Mouse (Mus musculus) stomach, embryonic 14.5 days (tissue): ENCODE data around the gene Lyrm4. TPM values are rescaled to one million over a fixed set of nuclear protein-coding genes. Genes with fewer than 3 reads are reported as not detected.

ENCODE experiments used
- ATAC-seq: fragments of 200-750 bp; cut with Nextera tagmentation; 2 replicates; pipeline ENCODE4 v1.8.0; 2017; ENCODE audit warnings: low read depth, moderate TSS enrichment; ENCODE audit not compliant: insufficient number of reproducible peaks, insufficient read depth, low FRiP score
- H3K27ac ChIP-seq: fragments of 300-500 bp; sonication (generic); 2 replicates; pipeline ENCODE4 v1.5.1; 2014; ENCODE audit warnings: mild to moderate bottlenecking, low read length, moderate library complexity, mixed read lengths
- H3K27me3 ChIP-seq: fragments of 300-500 bp; sonication (generic); 2 replicates; pipeline ENCODE4 v1.6.1; 2014; ENCODE audit warnings: low read length, control low read depth, mixed read lengths; ENCODE audit not compliant: control insufficient read depth, insufficient read depth
- H3K36me3 ChIP-seq: fragments of 300-500 bp; sonication (generic); 2 replicates; pipeline ENCODE4 v1.6.1; 2014; ENCODE audit warnings: mild to moderate bottlenecking, control low read depth, low read length, moderate library complexity, mixed read lengths; ENCODE audit not compliant: control insufficient read depth, insufficient read depth
- H3K4me1 ChIP-seq: fragments of 300-500 bp; sonication (generic); 2 replicates; pipeline ENCODE4 v1.6.1; 2014; ENCODE audit warnings: low read length, control low read depth, mixed read lengths; ENCODE audit not compliant: control insufficient read depth, insufficient read depth
- H3K4me2 ChIP-seq: fragments of 300-500 bp; sonication (generic); replicated peaks from 2 replicates; pipeline ENCODE4 v1.6.1; 2014; ENCODE audit warnings: low read depth, low read length, control low read depth
- H3K4me3 ChIP-seq: fragments of 300-500 bp; sonication (generic); 2 replicates; pipeline ENCODE4 v1.5.1; 2014; ENCODE audit warnings: low read depth, low read length, control low read depth
- H3K9ac ChIP-seq: fragments of 300-500 bp; sonication (generic); replicated peaks from 2 replicates; pipeline ENCODE4 v1.6.1; 2014; ENCODE audit warnings: low read depth, mild to moderate bottlenecking, control low read depth, low read length, moderate library complexity, mixed read lengths
- H3K9me3 ChIP-seq: fragments of 300-500 bp; sonication (generic); 2 replicates; pipeline ENCODE4 v1.6.1; 2016; ENCODE audit warnings: low read depth, low read length, control low read depth; ENCODE audit not compliant: control insufficient read depth
- WGBS: fragments of 180-500 bp; shearing (Covaris S2); extraction: QIAGEN DNeasy Blood & Tissue Kit; methylation state at CpG from one replicate; pipeline ENCODE4 v1.1.7; 2014; 5-methylcytosine and 5-hydroxymethylcytosine counted together
- polyA plus RNA-seq: library from polyadenylated mRNA; unstranded; fragments of >200 nt; fragmentation: Nextera tagmentation; extraction: Ambion mirVana; gene quantifications from 2 replicates; pipeline ENCODE4 v1.2.1, GENCODE M21; 2014

Gene Lyrm4
- polyA plus RNA-seq, 1 experiment from 2014 or later, result 30.1 TPM

GRCm38 (mm10) chr13:36113181-36113580 lies 4.1 kb downstream of the Lyrm4 start:
- H3K27me3 ChIP-seq, result no peaks in the 10 kb centered on the region
- ATAC-seq, result no peak
- no peaks in the 10 kb centered on the region for H3K9me3 ChIP-seq
- no peak overlapping the region for H3K4me2 ChIP-seq
- 86% methylated on average over 5 of the region's 5 CpGs for WGBS
- no peak overlapping the region for H3K9ac ChIP-seq
- H3K27ac ChIP-seq, result no peak overlapping the region
- no peak overlapping the region for H3K4me3 ChIP-seq
- H3K4me1 ChIP-seq, result no peaks in the 10 kb centered on the region
- H3K36me3 ChIP-seq, result no peaks in the 10 kb centered on the region

DNA sequence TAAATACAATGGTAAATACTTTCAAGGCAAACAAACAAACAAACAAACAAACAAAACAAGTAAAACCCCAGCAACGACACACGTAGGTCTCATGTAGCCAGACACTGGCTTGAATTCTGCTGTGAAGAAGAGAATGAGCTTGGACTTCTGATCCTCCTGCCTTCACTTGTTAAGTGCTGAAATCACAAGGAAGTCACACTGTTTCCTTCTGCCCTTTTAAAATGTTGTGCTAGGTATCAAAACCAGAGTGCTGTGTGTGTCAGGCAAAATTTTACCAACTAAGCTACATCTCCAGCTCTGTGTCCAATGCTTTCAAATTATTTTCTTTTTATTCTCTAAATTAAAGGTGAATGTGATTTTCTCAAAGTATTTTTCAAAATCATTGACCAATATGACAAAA lies 6.0 kb downstream of the Lyrm4 start:
- no peak overlapping the region for H3K4me3 ChIP-seq
- H3K27me3 ChIP-seq, result no peaks in the 10 kb centered on the region
- WGBS, result 83% methylated on average over 2 of the region's 2 CpGs
- H3K4me1 ChIP-seq, result no peaks in the 10 kb centered on the region
- no peak for ATAC-seq
- no peak overlapping the region for H3K4me2 ChIP-seq
- no peaks in the 10 kb centered on the region for H3K36me3 ChIP-seq
- H3K9ac ChIP-seq, result no peak overlapping the region
- no peak overlapping the region for H3K27ac ChIP-seq
- no peaks in the 10 kb centered on the region for H3K9me3 ChIP-seq

- no peaks in the 10 kb centered on the region for H3K9me3 ChIP-seq
- ATAC-seq, result no peak
- no peaks in the 10 kb centered on the region for H3K4me1 ChIP-seq
- H3K27me3 ChIP-seq, result no peaks in the 10 kb centered on the region
- H3K36me3 ChIP-seq, result no peaks in the 10 kb centered on the region
- no peak overlapping the region for H3K4me2 ChIP-seq
- WGBS, result 95% methylated on average over 4 of the region's 4 CpGs
- no peak overlapping the region for H3K9ac ChIP-seq
- no peak overlapping the region for H3K27ac ChIP-seq
- no peak overlapping the region for H3K4me3 ChIP-seq
Observed at GRCm38 (mm10) chr13:36108528-36108927, 8.8 kb downstream of the Lyrm4 start.

GRCm38 (mm10) chr13:36105591-36105990 lies 11.7 kb downstream of the Lyrm4 start:
- no peaks in the 10 kb centered on the region for H3K36me3 ChIP-seq
- H3K9me3 ChIP-seq, result no peaks in the 10 kb centered on the region
- no peak for ATAC-seq
- H3K4me1 ChIP-seq, result no peaks in the 10 kb centered on the region
- H3K4me2 ChIP-seq, result no peak overlapping the region
- no peaks in the 10 kb centered on the region for H3K27me3 ChIP-seq
- no peak overlapping the region for H3K4me3 ChIP-seq
- 76% methylated on average over 6 of the region's 6 CpGs for WGBS
- H3K27ac ChIP-seq, result no peak overlapping the region
- H3K9ac ChIP-seq, result no peak overlapping the region

DNA sequence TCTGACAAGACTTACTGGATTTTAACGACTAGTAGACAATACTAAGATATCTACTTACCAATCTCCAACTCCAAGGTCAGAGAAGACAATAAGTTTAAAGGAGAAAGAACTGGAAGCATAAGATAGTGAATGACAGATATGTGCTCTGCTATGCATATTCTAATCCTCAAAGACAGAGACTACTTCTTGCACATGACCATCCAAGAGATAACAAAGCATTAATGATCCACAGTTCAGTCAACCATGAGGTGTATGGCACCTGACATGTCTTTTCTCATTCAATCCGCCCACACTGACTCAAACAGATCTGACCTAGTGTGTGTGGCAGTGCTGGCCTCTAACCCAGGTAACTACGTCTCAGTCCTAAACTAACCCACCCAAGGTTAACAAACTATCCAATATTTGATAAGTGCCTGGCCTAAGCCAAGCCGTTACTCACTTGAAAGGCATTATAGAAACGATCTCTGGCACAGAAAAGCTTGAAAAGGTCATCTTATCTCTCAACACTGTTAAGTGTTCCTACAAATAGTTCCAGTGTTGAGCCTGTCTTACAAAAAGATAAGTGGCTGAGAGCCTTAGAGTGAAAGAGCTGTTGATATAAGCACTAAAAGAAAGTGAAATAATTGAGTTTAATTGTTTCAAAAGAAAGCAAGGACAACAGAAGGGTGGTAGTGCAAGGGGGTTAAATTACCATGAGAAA lies 20.5 kb downstream of the Lyrm4 start:
- WGBS, result 46% methylated on average over 5 of the region's 5 CpGs
- no peaks in the 10 kb centered on the region for H3K4me1 ChIP-seq
- H3K4me2 ChIP-seq, result no peak overlapping the region
- H3K9me3 ChIP-seq, result no peaks in the 10 kb centered on the region
- H3K27me3 ChIP-seq, result no peaks in the 10 kb centered on the region
- no peaks in the 10 kb centered on the region for H3K36me3 ChIP-seq
- H3K27ac ChIP-seq, result no peak overlapping the region
- no peak overlapping the region for H3K9ac ChIP-seq
- H3K4me3 ChIP-seq, result no peak overlapping the region
- peak; percentile 46; the same call in 1 of the 2 replicates for ATAC-seq

DNA sequence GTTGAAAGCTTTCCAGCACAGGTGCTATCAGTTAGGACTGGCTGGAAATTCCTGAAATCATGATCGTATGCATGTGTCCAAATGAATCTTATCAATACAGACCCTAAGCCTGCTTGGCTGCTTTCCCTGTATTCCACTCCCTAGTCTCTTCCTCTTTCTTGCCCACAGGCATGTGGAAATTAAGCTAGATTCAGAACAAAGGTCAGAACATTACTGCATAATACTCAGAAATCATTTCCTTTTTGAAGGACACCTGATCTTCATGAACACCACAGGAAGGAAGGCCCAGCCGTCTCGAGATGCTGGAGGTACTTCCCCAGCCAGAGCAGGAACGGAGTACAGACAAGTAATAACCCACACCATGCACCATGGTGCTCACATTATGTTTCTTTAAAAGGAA lies 29.2 kb downstream of the Lyrm4 start:
- H3K9me3 ChIP-seq, result no peaks in the 10 kb centered on the region
- H3K9ac ChIP-seq, result no peak overlapping the region
- no peak for ATAC-seq
- no peak overlapping the region for H3K27ac ChIP-seq
- H3K36me3 ChIP-seq, result no peaks in the 10 kb centered on the region; the same call in 1 of the 2 replicates
- no peak overlapping the region for H3K4me2 ChIP-seq
- H3K27me3 ChIP-seq, result no peaks in the 10 kb centered on the region
- 74% methylated on average over 4 of the region's 4 CpGs for WGBS
- H3K4me3 ChIP-seq, result no peak overlapping the region
- H3K4me1 ChIP-seq, result no peaks in the 10 kb centered on the region

- Histone ChIP-seq H3K4me1 (no peaks in the 10 kb centered on the region), H3K9me3 (no peaks in the 10 kb centered on the region), H3K4me2 (no peak overlapping the region)
Observed at GRCm38 (mm10) chr13:36087427-36087826, 29.9 kb downstream of the Lyrm4 start.

GRCm38 (mm10) chr13:36086608-36087391 lies 30.5 kb downstream of the Lyrm4 start:
- ATAC-seq, result peak; percentile 63; the same call in 1 of the 2 replicates
- WGBS, result 86% methylated on average over 5 of the region's 5 CpGs

More at GRCm38 (mm10) chr13:36087427-36087826, 29.9 kb downstream of the Lyrm4 start:
- ATAC-seq, result no peak
- 87% methylated on average over 2 of the region's 2 CpGs for WGBS
- no peak overlapping the region for H3K4me3 ChIP-seq
- H3K27ac ChIP-seq, result no peak overlapping the region
- H3K27me3 ChIP-seq, result no peaks in the 10 kb centered on the region
- no peak overlapping the region for H3K9ac ChIP-seq
- no peaks in the 10 kb centered on the region; the same call in 1 of the 2 replicates for H3K36me3 ChIP-seq

More at GRCm38 (mm10) chr13:36086608-36087391, 30.5 kb downstream of the Lyrm4 start:
- H3K27me3 ChIP-seq, result no peaks in the 10 kb centered on the region
- no peaks in the 10 kb centered on the region for H3K4me1 ChIP-seq
- H3K9ac ChIP-seq, result no peak overlapping the region
- no peaks in the 10 kb centered on the region for H3K9me3 ChIP-seq
- no peaks in the 10 kb centered on the region; the same call in 1 of the 2 replicates for H3K36me3 ChIP-seq
- H3K4me2 ChIP-seq, result no peak overlapping the region
- H3K4me3 ChIP-seq, result no peak overlapping the region
- H3K27ac ChIP-seq, result no peak overlapping the region
